19 mouse cellular contexts compared by ENCODE assay signal in genomic region chr6:94507921-94508320, GRCm38 (mm10).
"Had no signal": no experiment of that assay in that cellular context is flagged by ENCODE, and none has a peak within 500 bp of the region (broad histone marks: within the 10 kb centered on the region; RNA-seq: fewer than 3 reads in every experiment).

No protein-coding gene starts in this region.

- DNase-seq: lung, adult 18-20 months; lung, embryonic 14.5 days; lung, postnatal 10 days; lung, postnatal 4 days; midbrain, embryonic 14.5 days; retina, postnatal 1 day; right cerebral cortex, adult 18-20 months; right cerebral cortex, postnatal 25 days; right cerebral cortex, postnatal 4 days; spleen, adult 18-20 months; thymus, adult 18-20 months; thymus, postnatal 14 days; thymus, postnatal 36 days had no signal

- H3K9ac ChIP-seq: lung, embryonic 14.5 days; midbrain, embryonic 12.5 days; neural tube, embryonic 13.5 days; neural tube, embryonic 15.5 days had no signal

- H3K36me3 ChIP-seq: midbrain, embryonic 12.5 days; neural tube, embryonic 13.5 days had no signal

- H3K27me3 ChIP-seq: midbrain, embryonic 12.5 days; neural tube, embryonic 13.5 days; neural tube, embryonic 15.5 days had no signal

- H3K27ac ChIP-seq: midbrain, embryonic 10.5 days; midbrain, embryonic 12.5 days; neural tube, embryonic 13.5 days; neural tube, embryonic 15.5 days had no signal

- H3K4me2 ChIP-seq: lung, embryonic 14.5 days; midbrain, embryonic 12.5 days; neural tube, embryonic 13.5 days; neural tube, embryonic 15.5 days had no signal

- ATAC-seq: midbrain, embryonic 16.5 days had no signal

- H3K9me3 ChIP-seq: midbrain, embryonic 10.5 days; midbrain, embryonic 12.5 days; neural tube, embryonic 13.5 days; neural tube, embryonic 15.5 days had no signal

- H3K4me3 ChIP-seq: midbrain, embryonic 10.5 days; midbrain, embryonic 12.5 days; myocyte; neural tube, embryonic 13.5 days; neural tube, embryonic 15.5 days had no signal

- H3K4me1 ChIP-seq: midbrain, embryonic 10.5 days; midbrain, embryonic 12.5 days; neural tube, embryonic 13.5 days; neural tube, embryonic 15.5 days had no signal
